Comparison of ENCODE assay signal across 24 mouse cellular contexts in genomic region chr2:178430231-178430630, GRCm38 (mm10). TPM values are rescaled to one million over a fixed set of nuclear protein-coding genes. Genes with fewer than 3 reads are reported as not detected.
DNase-seq lines count a peak whose midpoint lies in the region; ATAC-seq and TF ChIP-seq lines count a peak whose summit lies in the region.
"Had no signal": no experiment of that assay in that cellular context is flagged by ENCODE, and none has a peak within 500 bp of the region (broad histone marks: within the 10 kb centered on the region; RNA-seq: fewer than 3 reads in every experiment).

Gene Cdh26, plus strand, starts transcription at chr2:178430531.

- H3K27me3 ChIP-seq in embryonic facial prominence, embryonic 14.5 days (replicated peaks; ENCODE audit: control insufficient read depth, insufficient read depth, low read length): no peaks in the 10 kb centered on the region
- H3K27me3 ChIP-seq in embryonic facial prominence, embryonic 10.5 days (replicated peaks; ENCODE audit: low read depth, poor library complexity, severe bottlenecking): no peaks in the 10 kb centered on the region
- H3K27me3 ChIP-seq in intestine, embryonic 15.5 days (replicated peaks): no peaks in the 10 kb centered on the region
- H3K27me3 ChIP-seq in intestine, embryonic 16.5 days (replicated peaks; ENCODE audit: control insufficient read depth, insufficient read depth, low read length): no peaks in the 10 kb centered on the region
- H3K27me3 ChIP-seq in intestine, postnatal 0 days (replicated peaks; ENCODE audit: control insufficient read depth, insufficient read depth, low read length): no peaks in the 10 kb centered on the region
- H3K27me3 ChIP-seq in heart, embryonic 10.5 days (ENCODE audit: insufficient read depth, poor library complexity, severe bottlenecking): no peaks in the 10 kb centered on the region; the same call in none of the 2 replicates
- H3K27me3 ChIP-seq: Patski had no signal

- DNase-seq in embryonic facial prominence, embryonic 14.5 days (ENCODE audit: low spot score): no peak
- no peak for DNase-seq in embryonic facial prominence, embryonic 10.5 days (ENCODE audit: low spot score)
- no peak for DNase-seq in heart, embryonic 10.5 days (ENCODE audit: low spot score)
- DNase-seq in lung, postnatal 4 days: no peak
- DNase-seq in gastrocnemius, postnatal 10 days: no peak
- DNase-seq: adrenal gland, adult 2 months; adrenal gland, adult 8-10 months; adrenal gland, postnatal 10 days; adrenal gland, postnatal 14 days; adrenal gland, postnatal 25 days; adrenal gland, postnatal 36 days; B cell, adult 2 months; cerebellum, adult 11 months; cerebellum, adult 11-12 months had no signal

- TF ChIP-seq CTCF in intestine, postnatal 0 days (IDR thresholded peaks at IDR 0.05; ENCODE audit: low read depth): no peak

- H3K9me3 ChIP-seq in embryonic facial prominence, embryonic 14.5 days (ENCODE audit: control insufficient read depth, low read length): no peaks in the 10 kb centered on the region
- H3K9me3 ChIP-seq in embryonic facial prominence, embryonic 10.5 days: no peaks in the 10 kb centered on the region
- no peaks in the 10 kb centered on the region for H3K9me3 ChIP-seq in intestine, embryonic 15.5 days
- no peaks in the 10 kb centered on the region for H3K9me3 ChIP-seq in intestine, embryonic 16.5 days (ENCODE audit: control insufficient read depth, low read length)
- H3K9me3 ChIP-seq in intestine, postnatal 0 days (ENCODE audit: control insufficient read depth): no peaks in the 10 kb centered on the region
- H3K9me3 ChIP-seq in heart, embryonic 10.5 days: no peaks in the 10 kb centered on the region

- 77% methylated on average over 4 of the region's 4 CpGs for WGBS in embryonic facial prominence, embryonic 14.5 days
- WGBS in embryonic facial prominence, embryonic 10.5 days: 92% methylated on average over 4 of the region's 4 CpGs
- WGBS in intestine, embryonic 15.5 days: 86% methylated on average over 4 of the region's 4 CpGs
- WGBS in intestine, embryonic 16.5 days: 80% methylated on average over 4 of the region's 4 CpGs
- WGBS in intestine, postnatal 0 days: 94% methylated on average over 4 of the region's 4 CpGs
- 86% methylated on average over 4 of the region's 4 CpGs for WGBS in heart, embryonic 10.5 days

- no peak within 1 kb of the TSS for H3K4me2 ChIP-seq in embryonic facial prominence, embryonic 14.5 days (ENCODE audit: low read depth, low read length)
- peak within 1 kb of the TSS; percentile 43 for H3K4me2 ChIP-seq in intestine, embryonic 15.5 days (replicated peaks)
- peak within 1 kb of the TSS; percentile 40 for H3K4me2 ChIP-seq in intestine, embryonic 16.5 days (ENCODE audit: low read depth, low read length)
- peak within 1 kb of the TSS; percentile 38 for H3K4me2 ChIP-seq in intestine, postnatal 0 days (replicated peaks; ENCODE audit: low read depth)

- H3K36me3 ChIP-seq in embryonic facial prominence, embryonic 14.5 days (ENCODE audit: control insufficient read depth, insufficient read depth, low read length): no peaks in the 10 kb centered on the region
- H3K36me3 ChIP-seq in embryonic facial prominence, embryonic 10.5 days (replicated peaks): no peaks in the 10 kb centered on the region
- H3K36me3 ChIP-seq in intestine, embryonic 15.5 days: no peaks in the 10 kb centered on the region
- H3K36me3 ChIP-seq in intestine, embryonic 16.5 days (ENCODE audit: control insufficient read depth, insufficient read depth, low read length): no peaks in the 10 kb centered on the region
- no peaks in the 10 kb centered on the region for H3K36me3 ChIP-seq in intestine, postnatal 0 days (ENCODE audit: control insufficient read depth, insufficient read depth)
- no peaks in the 10 kb centered on the region for H3K36me3 ChIP-seq in heart, embryonic 10.5 days
- H3K36me3 ChIP-seq: G1E had no signal

- no peak within 1 kb of the TSS for H3K27ac ChIP-seq in embryonic facial prominence, embryonic 14.5 days (replicated peaks; ENCODE audit: low read depth, low read length)
- H3K27ac ChIP-seq in embryonic facial prominence, embryonic 10.5 days (replicated peaks): no peak within 1 kb of the TSS
- H3K27ac ChIP-seq in intestine, embryonic 15.5 days: peak within 1 kb of the TSS; percentile 36; the same call in 1 of the 2 replicates
- peak within 1 kb of the TSS; percentile 72 for H3K27ac ChIP-seq in intestine, embryonic 16.5 days (ENCODE audit: low read length)
- no peak within 1 kb of the TSS for H3K27ac ChIP-seq in intestine, postnatal 0 days (ENCODE audit: low read depth, low read length)
- no peak within 1 kb of the TSS for H3K27ac ChIP-seq in heart, embryonic 10.5 days

- 0 out of 2 replicates have a peak, but pooled peaks cover 3% of the 10 kb centered on the region for H3K4me1 ChIP-seq in embryonic facial prominence, embryonic 14.5 days (ENCODE audit: control insufficient read depth, insufficient read depth, low read length)
- H3K4me1 ChIP-seq in embryonic facial prominence, embryonic 10.5 days: peaks cover 4% of the 10 kb centered on the region
- H3K4me1 ChIP-seq in intestine, embryonic 15.5 days (replicated peaks): 0 out of 2 replicates have a peak, but pooled peaks cover 10% of the 10 kb centered on the region
- peaks cover 10% of the 10 kb centered on the region for H3K4me1 ChIP-seq in intestine, embryonic 16.5 days (ENCODE audit: control insufficient read depth, insufficient read depth, low read length)
- H3K4me1 ChIP-seq in intestine, postnatal 0 days (replicated peaks; ENCODE audit: control insufficient read depth, insufficient read depth, low read length): peaks cover 8% of the 10 kb centered on the region; the same call in 1 of the 2 replicates
- peaks cover 5% of the 10 kb centered on the region for H3K4me1 ChIP-seq in heart, embryonic 10.5 days

- H3K4me3 ChIP-seq in embryonic facial prominence, embryonic 14.5 days (ENCODE audit: low read depth, low read length): no peak within 1 kb of the TSS
- no peak within 1 kb of the TSS for H3K4me3 ChIP-seq in embryonic facial prominence, embryonic 10.5 days
- no peak within 1 kb of the TSS for H3K4me3 ChIP-seq in intestine, embryonic 15.5 days (replicated peaks)
- H3K4me3 ChIP-seq in intestine, embryonic 16.5 days (ENCODE audit: low read length): 0 out of 2 replicates have a peak within 1 kb of the TSS, but pooled peaks have one; percentile 12
- H3K4me3 ChIP-seq in intestine, postnatal 0 days (ENCODE audit: low read depth, low read length): no peak within 1 kb of the TSS
- H3K4me3 ChIP-seq in heart, embryonic 10.5 days: no peak within 1 kb of the TSS

- ATAC-seq in embryonic facial prominence, embryonic 14.5 days (ENCODE audit: low read depth): peak; percentile 31; the same call in 1 of the 2 replicates
- no peak for ATAC-seq in intestine, embryonic 15.5 days
- ATAC-seq in intestine, embryonic 16.5 days: no peak
- no peak for ATAC-seq in intestine, postnatal 0 days
- ATAC-seq: activated CD4-positive, CD25-positive, alpha-beta regulatory T cell, adult 4 months; CD4-positive, CD25-positive, alpha-beta regulatory T cell, adult 4 months; Patski had no signal

- no peak within 1 kb of the TSS for H3K9ac ChIP-seq in embryonic facial prominence, embryonic 14.5 days (ENCODE audit: low read depth, low read length)
- H3K9ac ChIP-seq in intestine, embryonic 15.5 days: 0 out of 2 replicates have a peak within 1 kb of the TSS, but pooled peaks have one; percentile 3
- 0 out of 2 replicates have a peak within 1 kb of the TSS, but pooled peaks have one; percentile 33 for H3K9ac ChIP-seq in intestine, embryonic 16.5 days (ENCODE audit: low read depth, low read length)
- H3K9ac ChIP-seq in intestine, postnatal 0 days (ENCODE audit: low read depth, low read length): no peak within 1 kb of the TSS

RNA-seq across cellular contexts. Expression of gene Cdh26, which starts in this region (rescaled TPM):
- 2.5 and 3.9 TPM in 2 replicates for polyA plus RNA-seq in embryonic facial prominence, embryonic 14.5 days (2014; fragmentation: Nextera tagmentation; extraction: Ambion mirVana)
- 0.19 TPM in 1 of 2 replicates, not detected in the other for polyA plus RNA-seq in embryonic facial prominence, embryonic 10.5 days (2016; fragmentation: Nextera tagmentation; extraction: Ambion mirVana)
- 0.43 and 1.0 TPM in 2 replicates for polyA plus RNA-seq in intestine, embryonic 15.5 days (2015; fragmentation: Nextera tagmentation; extraction: Ambion mirVana)
- 0.69 and 0.71 TPM in 2 replicates for polyA plus RNA-seq in intestine, embryonic 16.5 days (2015; fragmentation: Nextera tagmentation; extraction: Ambion mirVana)
- 0.43 and 0.68 TPM in 2 replicates for polyA plus RNA-seq in intestine, postnatal 0 days (2015; fragmentation: Nextera tagmentation; extraction: Ambion mirVana)
- 0.05 and 0.23 TPM in 2 replicates for polyA plus RNA-seq in heart, embryonic 10.5 days (2016; fragmentation: Nextera tagmentation; extraction: Ambion mirVana)
- total RNA-seq in gastrocnemius, postnatal 10 days (2021): under 1 TPM in 1 of 2 experiments, not detected in 1; 0.09 TPM
- total RNA-seq: adrenal gland, adult 2 months; adrenal gland, adult 8-10 months; adrenal gland, postnatal 14 days; adrenal gland, postnatal 25 days; CH12.LX; G1E; MEL had no signal
- polyA plus RNA-seq: activated CD4-positive, CD25-positive, alpha-beta regulatory T cell, adult 4 months; adrenal gland, adult 2 months; C2C12; CD4-positive, CD25-positive, alpha-beta regulatory T cell, adult 4 months; G1E; Patski had no signal

Comparison
In these comparisons a context has a peak if more than half of its experiments do, and no peak if none do; other contexts are left out.
1. H3K27ac ChIP-seq: peak in intestine, embryonic 15.5 days (single experiment) and intestine, embryonic 16.5 days (single experiment); none in embryonic facial prominence, embryonic 14.5 days (single experiment), embryonic facial prominence, embryonic 10.5 days (single experiment), intestine, postnatal 0 days (single experiment) and heart, embryonic 10.5 days (single experiment).
2. H3K9ac ChIP-seq: peak in intestine, embryonic 15.5 days (single experiment) and intestine, embryonic 16.5 days (single experiment); none in embryonic facial prominence, embryonic 14.5 days (single experiment) and intestine, postnatal 0 days (single experiment).